Mouse (Mus musculus) kidney, postnatal 14 days (tissue): ENCODE data around the gene Chd2.
"Not testable (repeated sequence)": the region's sequence is repeated elsewhere in the genome, so short reads cannot be mapped to it uniquely, and the experiment has no call there.

ENCODE experiments used
- DNase-seq: peaks from one replicate; pipeline ENCODE4 v3.0.0; 2022; ENCODE audit warnings: mixed read lengths

The Chd2 gene

GRCm38 (mm10) chr7:73539116-73539682, 2.4 kb downstream of the Chd2 start:
- DNase-seq, result no peak

- no peak for DNase-seq
Observed at GRCm38 (mm10) chr7:73538424-73539079, 3.1 kb downstream of the Chd2 start.

GRCm38 (mm10) chr7:73537634-73538423, 3.8 kb downstream of the Chd2 start:
- DNase-seq, result peak; percentile 100

- DNase-seq, result no peak
Observed at GRCm38 (mm10) chr7:73537228-73537627, 4.4 kb downstream of the Chd2 start.

- no peak for DNase-seq
Observed at GRCm38 (mm10) chr7:73536579-73536978, 5.1 kb downstream of the Chd2 start.

GRCm38 (mm10) chr7:73535861-73536200, 5.8 kb downstream of the Chd2 start:
- no peak for DNase-seq

- no peak for DNase-seq
Observed at GRCm38 (mm10) chr7:73534937-73535860, 6.4 kb downstream of the Chd2 start.

GRCm38 (mm10) chr7:73533457-73533856, 8.2 kb downstream of the Chd2 start:
- no peak for DNase-seq

GRCm38 (mm10) chr7:73532916-73533315, 8.7 kb downstream of the Chd2 start:
- no peak for DNase-seq

GRCm38 (mm10) chr7:73532139-73532538, 9.5 kb downstream of the Chd2 start:
- no peak for DNase-seq

- no peak for DNase-seq
Observed at GRCm38 (mm10) chr7:73531506-73532093, 10.0 kb downstream of the Chd2 start.

GRCm38 (mm10) chr7:73530846-73531245, 10.8 kb downstream of the Chd2 start:
- DNase-seq, result no peak

GRCm38 (mm10) chr7:73530164-73530563, 11.5 kb downstream of the Chd2 start:
- no peak for DNase-seq

GRCm38 (mm10) chr7:73529261-73529660, 12.4 kb downstream of the Chd2 start:
- DNase-seq, result no peak

- not testable (repeated sequence) for DNase-seq
Observed at GRCm38 (mm10) chr7:73528377-73528894, 13.2 kb downstream of the Chd2 start.

- no peak for DNase-seq
Observed at GRCm38 (mm10) chr7:73527225-73527624, 14.4 kb downstream of the Chd2 start.

- peak; percentile 82 for DNase-seq
Observed at GRCm38 (mm10) chr7:73524454-73524952, 17.1 kb downstream of the Chd2 start.

- DNase-seq, result no peak
Observed at GRCm38 (mm10) chr7:73523608-73524259, 17.9 kb downstream of the Chd2 start.

GRCm38 (mm10) chr7:73523183-73523582, 18.4 kb downstream of the Chd2 start:
- no peak for DNase-seq

- no peak for DNase-seq
Observed at GRCm38 (mm10) chr7:73521277-73522193, 20.1 kb downstream of the Chd2 start.
